Mouse (Mus musculus) CD8-positive naive resting alpha-beta T cell, adult 2 months (primary cell): ENCODE results near the gene Ap3m1.

Experiments used
- DNase-seq, 2 experiments: peaks; one replicate each; pipeline ENCODE4 v3.0.0; 2022; ENCODE audit warnings: low read depth in 2 of 2, low spot score in 2 of 2

The Ap3m1 gene

GRCm38 (mm10) chr14:21073981-21074380 lies 21.7 kb upstream of the Ap3m1 start:
- DNase-seq = no peak

- no peak for DNase-seq
These were observed 17.3 kb upstream of the Ap3m1 start for GRCm38 (mm10) chr14:21069594-21069993.

- DNase-seq = no peak
These were observed 13.3 kb upstream of the Ap3m1 start for GRCm38 (mm10) chr14:21065490-21066162.

GRCm38 (mm10) chr14:21064321-21064720 lies 12.0 kb upstream of the Ap3m1 start:
- no peak for DNase-seq

GRCm38 (mm10) chr14:21062766-21063513 lies 10.6 kb upstream of the Ap3m1 start:
- no peak for DNase-seq

GRCm38 (mm10) chr14:21058972-21059371 lies 6.7 kb upstream of the Ap3m1 start:
- DNase-seq = no peak

- no peak for DNase-seq
These were observed 1.3 kb upstream of the Ap3m1 start for GRCm38 (mm10) chr14:21053586-21053985.

- DNase-seq = no peak
These were observed 843 bp upstream of the Ap3m1 start for GRCm38 (mm10) chr14:21053151-21053550.

- no peak for DNase-seq
These were observed 448 bp upstream of the Ap3m1 start for GRCm38 (mm10) chr14:21052781-21053130.

- no peak for DNase-seq
These were observed 762 bp downstream of the Ap3m1 start for GRCm38 (mm10) chr14:21051380-21052111.

- DNase-seq = peak; percentile 41 to 57
These were observed 1.6 kb downstream of the Ap3m1 start for GRCm38 (mm10) chr14:21050734-21051133.

- DNase-seq = peak; percentile 43 to 70
These were observed 3.4 kb downstream of the Ap3m1 start for GRCm38 (mm10) chr14:21048879-21049278.

GRCm38 (mm10) chr14:21047840-21048239 lies 4.5 kb downstream of the Ap3m1 start:
- no peak for DNase-seq

- no peak for DNase-seq
These were observed 12.7 kb downstream of the Ap3m1 start for GRCm38 (mm10) chr14:21039623-21040022.

GRCm38 (mm10) chr14:21039077-21039476 lies 13.2 kb downstream of the Ap3m1 start:
- DNase-seq = no peak

- DNase-seq = no peak
These were observed 17.5 kb downstream of the Ap3m1 start for GRCm38 (mm10) chr14:21034791-21035190.

GRCm38 (mm10) chr14:21034271-21034670 lies 18.0 kb downstream of the Ap3m1 start:
- DNase-seq = no peak

- DNase-seq = peak; percentile 38 to 41
These were observed 20.4 kb downstream of the Ap3m1 start for GRCm38 (mm10) chr14:21031783-21032511.

GRCm38 (mm10) chr14:21029025-21029659 lies 23.2 kb downstream of the Ap3m1 start:
- DNase-seq = no peak

GRCm38 (mm10) chr14:21027542-21027941 lies 24.8 kb downstream of the Ap3m1 start:
- DNase-seq = no peak

- DNase-seq = no peak
These were observed 31.9 kb downstream of the Ap3m1 start for GRCm38 (mm10) chr14:21020435-21020834.
